Mouse (Mus musculus) heart, postnatal 0 days (tissue): ENCODE results near the gene 4933402J07Rik. TPM values are rescaled to one million over a fixed set of nuclear protein-coding genes. Genes with fewer than 3 reads are reported as not detected.
A peak's percentile ranks its signal among the peaks of the same experiment; 100 is the strongest.

ENCODE experiments used
- ATAC-seq: fragments of 200-750 bp; cut with Nextera tagmentation; 2 replicates; pipeline ENCODE4 v1.8.0; 2017; ENCODE audit warnings: low read depth, moderate number of reproducible peaks, moderate library complexity; ENCODE audit not compliant: insufficient read depth
- DNase-seq: peaks from one replicate; pipeline ENCODE4 v3.0.0-alpha.2; 2016; ENCODE audit warnings: low spot score
- H3K27ac ChIP-seq: fragments of 300-500 bp; sonication (generic); 2 replicates; pipeline ENCODE4 v1.5.1; 2014; ENCODE audit warnings: low read depth, mild to moderate bottlenecking
- H3K27me3 ChIP-seq: fragments of 300-500 bp; sonication (generic); 2 replicates; pipeline ENCODE4 v1.6.1; 2014; ENCODE audit warnings: low read length, mixed read lengths; ENCODE audit not compliant: control insufficient read depth, insufficient read depth
- H3K36me3 ChIP-seq: fragments of 300-500 bp; sonication (generic); replicated peaks from 2 replicates; pipeline ENCODE4 v1.6.1; 2014; ENCODE audit warnings: low read length, mixed read lengths; ENCODE audit not compliant: control insufficient read depth, insufficient read depth
- H3K4me1 ChIP-seq: fragments of 300-500 bp; sonication (generic); 2 replicates; pipeline ENCODE4 v1.6.1; 2014; ENCODE audit warnings: antibody characterized with exemption; ENCODE audit not compliant: control insufficient read depth, insufficient read depth
- H3K4me2 ChIP-seq: fragments of 300-500 bp; sonication (generic); 2 replicates; pipeline ENCODE4 v1.6.1; 2014; ENCODE audit warnings: low read depth, mild to moderate bottlenecking, low read length, moderate library complexity
- H3K4me3 ChIP-seq: fragments of 300-500 bp; sonication (generic); 2 replicates; pipeline ENCODE4 v1.5.1; 2014; ENCODE audit warnings: low read depth, low read length
- H3K9ac ChIP-seq: fragments of 300-500 bp; sonication (generic); replicated peaks from 2 replicates; pipeline ENCODE4 v1.6.1; 2014; ENCODE audit warnings: low read depth, low read length, mixed read lengths
- H3K9me3 ChIP-seq: fragments of 300-500 bp; sonication (generic); replicated peaks from 2 replicates; pipeline ENCODE4 v1.6.1; 2016; ENCODE audit warnings: low read length; ENCODE audit not compliant: control insufficient read depth
- CTCF ChIP-seq: IDR thresholded peaks from 2 replicates; pipeline ENCODE4 v1.5.1; 2016; ENCODE audit warnings: antibody characterized with exemption, control low read depth, low read depth
- EP300 ChIP-seq: IDR thresholded peaks from 2 replicates; pipeline ENCODE4 v1.6.1; 2016; ENCODE audit warnings: antibody characterized with exemption, low read depth
- WGBS: fragments of 180-500 bp; shearing (Covaris S2); extraction: QIAGEN DNeasy Blood & Tissue Kit; methylation state at CpG from one replicate; pipeline ENCODE4 v1.1.7; 2014; 5-methylcytosine and 5-hydroxymethylcytosine counted together
- polyA plus RNA-seq: library from polyadenylated mRNA; unstranded; fragments of >200 nt; fragmentation: Nextera tagmentation; extraction: Ambion mirVana; gene quantifications from 2 replicates; pipeline ENCODE4 v1.2.1, GENCODE M21; 2015
- total RNA-seq: library from RNA; depleted of rRNA; stranded (reverse); fragments of >200 nt; gene quantifications from 2 replicates; pipeline ENCODE4 v1.2.3, GENCODE M21; 2014; ENCODE audit warnings: low replicate concordance

Gene 4933402J07Rik
- total and polyA plus RNA-seq, 2 experiments from 2014 or later = not detected

DNA sequence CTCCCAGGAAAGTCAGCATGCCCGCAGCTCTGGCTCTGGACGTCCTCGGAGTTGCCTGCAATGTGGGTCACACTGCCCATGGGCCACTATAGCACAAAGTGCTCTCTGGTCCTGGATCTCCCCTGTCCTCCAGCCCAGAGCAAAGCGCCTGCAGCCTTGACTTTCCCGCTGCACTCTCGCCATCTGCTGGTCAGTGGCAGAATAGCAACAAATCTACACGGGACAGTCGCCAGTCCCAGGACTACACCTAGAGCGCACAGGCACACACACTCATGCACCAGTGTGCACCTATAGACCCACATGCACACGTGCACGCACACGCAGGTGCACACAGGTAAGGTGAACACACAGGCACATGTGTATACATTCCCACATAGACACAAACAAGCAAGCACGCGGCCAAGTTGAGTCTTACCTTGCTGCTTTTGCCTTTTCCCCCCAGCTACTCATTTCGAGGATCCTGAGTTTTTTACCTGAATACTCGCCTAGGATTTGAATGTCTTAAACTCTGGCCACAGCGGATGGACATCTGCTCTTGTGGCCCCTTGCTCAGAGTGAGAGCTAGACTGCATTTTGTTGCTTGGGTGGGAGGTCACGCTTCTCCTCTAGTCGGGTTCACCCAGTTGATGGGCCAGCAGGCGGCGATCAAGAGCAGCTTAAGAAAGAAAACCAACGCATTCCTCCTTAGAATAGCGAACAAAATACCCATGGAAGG is 26.9 kb upstream of the 4933402J07Rik start:
- no peaks in the 10 kb centered on the region for H3K27me3 ChIP-seq
- H3K4me3 ChIP-seq = no peak overlapping the region
- H3K4me1 ChIP-seq = no peaks in the 10 kb centered on the region
- H3K9ac ChIP-seq = no peak overlapping the region
- WGBS = 6% methylated on average over 23 of the region's 23 CpGs
- TF ChIP-seq CTCF (peak; percentile 92), EP300 (no peak)
- H3K4me2 ChIP-seq = no peak overlapping the region
- no peaks in the 10 kb centered on the region for H3K36me3 ChIP-seq
- DNase-seq = peak; percentile 44
- ATAC-seq = peak; percentile 71
- no peak overlapping the region for H3K27ac ChIP-seq
- no peaks in the 10 kb centered on the region for H3K9me3 ChIP-seq

DNA sequence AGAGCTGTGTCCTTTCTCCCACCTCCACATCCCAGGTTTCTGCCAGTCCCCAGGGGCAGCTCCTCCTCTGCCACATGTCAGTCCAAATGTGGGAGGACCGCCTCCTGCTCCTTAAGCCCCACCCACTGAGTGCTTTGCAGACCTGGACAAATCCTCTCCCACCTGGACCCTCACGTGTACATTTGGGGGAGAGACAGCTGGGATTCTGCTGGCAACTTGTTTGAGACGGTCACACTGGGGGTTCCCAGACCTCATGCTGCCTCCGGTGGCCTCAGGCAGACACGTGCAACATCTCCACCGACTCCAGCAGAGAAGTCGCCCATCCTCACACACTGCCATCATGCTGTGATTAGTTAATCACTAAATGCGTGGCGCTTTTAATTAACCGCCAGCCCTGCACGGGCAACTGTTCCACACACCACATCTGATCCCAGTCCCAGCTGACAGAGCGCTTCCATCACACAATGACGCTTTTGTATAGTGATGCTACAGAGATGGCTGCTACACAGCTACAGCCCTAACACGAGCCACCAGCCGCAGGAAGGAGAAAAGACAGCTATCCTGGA is 23.7 kb upstream of the 4933402J07Rik start:
- no peak overlapping the region for H3K4me3 ChIP-seq
- no peak overlapping the region for H3K27ac ChIP-seq
- no peaks in the 10 kb centered on the region for H3K9me3 ChIP-seq
- H3K4me1 ChIP-seq = no peaks in the 10 kb centered on the region
- H3K27me3 ChIP-seq = no peaks in the 10 kb centered on the region
- no peaks in the 10 kb centered on the region for H3K36me3 ChIP-seq
- H3K9ac ChIP-seq = no peak overlapping the region
- ATAC-seq (no peak), DNase-seq (no peak)
- WGBS = 25% methylated on average over 15 of the region's 15 CpGs
- no peak overlapping the region for H3K4me2 ChIP-seq
- TF ChIP-seq CTCF (no peak), EP300 (no peak)

DNA sequence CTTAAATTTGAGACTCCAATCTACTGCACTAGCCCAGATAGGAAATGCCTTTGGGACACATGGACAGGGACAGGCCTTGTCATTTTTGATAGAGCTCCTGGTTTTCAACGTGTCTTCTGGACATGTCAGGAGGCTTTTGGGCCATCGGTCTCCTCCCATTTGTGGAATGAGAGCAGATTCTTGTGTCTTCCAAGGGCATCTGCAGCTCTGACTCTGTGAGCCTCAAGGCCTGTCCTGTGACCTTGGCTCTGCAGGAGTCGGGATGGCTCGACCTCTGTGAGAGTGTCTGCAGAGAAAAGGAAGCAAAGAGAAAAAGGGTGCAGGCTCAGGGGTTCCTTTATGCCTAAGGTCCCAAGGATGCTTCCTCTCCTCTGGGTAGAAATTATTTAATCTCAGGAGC is 13.8 kb upstream of the 4933402J07Rik start:
- no peak for DNase-seq
- H3K9me3 ChIP-seq = no peaks in the 10 kb centered on the region
- H3K36me3 ChIP-seq = no peaks in the 10 kb centered on the region
- no peak overlapping the region for H3K9ac ChIP-seq
- WGBS = 36% methylated on average over 4 of the region's 4 CpGs
- no peak for ATAC-seq
- no peak overlapping the region for H3K27ac ChIP-seq
- H3K27me3 ChIP-seq = no peaks in the 10 kb centered on the region
- no peak overlapping the region for H3K4me3 ChIP-seq
- TF ChIP-seq CTCF = no peak
- no peak for TF ChIP-seq EP300
- H3K4me1 ChIP-seq = no peaks in the 10 kb centered on the region
- no peak overlapping the region for H3K4me2 ChIP-seq

DNA sequence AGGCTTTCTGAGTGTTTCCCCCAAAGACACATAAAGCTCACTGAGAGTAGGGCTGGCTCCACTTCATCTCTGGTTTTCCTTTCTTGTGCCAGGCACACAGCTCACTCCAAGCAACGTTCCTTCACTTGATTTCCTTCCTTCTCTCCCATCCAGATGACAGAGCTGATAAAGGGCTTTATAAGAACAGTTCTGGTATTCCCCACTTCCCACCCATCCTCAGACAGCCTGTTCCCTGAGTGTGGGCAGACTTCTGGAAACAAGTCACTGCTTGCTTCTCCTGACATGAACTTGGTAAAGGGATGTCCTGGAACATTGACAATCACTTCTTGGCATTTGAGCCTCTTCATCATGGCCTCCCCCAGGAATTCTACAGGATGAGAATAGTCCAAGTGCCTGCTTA is 10.9 kb upstream of the 4933402J07Rik start:
- Histone ChIP-seq H3K27me3 (no peaks in the 10 kb centered on the region), H3K27ac (no peak overlapping the region), H3K4me1 (no peaks in the 10 kb centered on the region), H3K4me2 (no peak overlapping the region), H3K4me3 (no peak overlapping the region), H3K36me3 (no peaks in the 10 kb centered on the region), H3K9me3 (no peaks in the 10 kb centered on the region), H3K9ac (no peak overlapping the region)
- DNase-seq (no peak), ATAC-seq (no peak)
- no peak for TF ChIP-seq CTCF
- TF ChIP-seq EP300 = no peak
- WGBS = 23% methylated on average over 1 of the region's 1 CpGs

DNA sequence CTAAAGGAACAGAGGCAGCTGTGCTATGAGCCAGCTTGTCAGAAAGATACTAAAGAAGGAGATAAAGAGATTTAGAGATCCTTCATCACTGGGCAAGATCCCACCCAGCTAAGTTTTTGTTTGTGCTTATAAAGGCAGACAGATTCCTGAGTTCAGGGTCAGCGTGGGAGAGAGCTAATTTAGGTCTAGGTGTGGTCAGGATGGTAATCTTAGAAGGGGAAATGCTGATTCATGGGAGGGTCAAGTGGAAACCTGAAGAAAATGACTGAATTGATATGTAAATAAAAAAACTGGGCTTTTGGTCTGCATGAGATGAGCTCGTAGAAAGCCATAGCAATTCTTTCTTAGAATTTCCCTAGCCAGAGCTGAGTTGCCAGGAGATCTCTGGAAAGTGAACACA is 2.9 kb upstream of the 4933402J07Rik start:
- Histone ChIP-seq H3K4me1 (no peaks in the 10 kb centered on the region), H3K27ac (no peak overlapping the region), H3K4me3 (no peak overlapping the region), H3K36me3 (no peaks in the 10 kb centered on the region), H3K27me3 (no peaks in the 10 kb centered on the region), H3K9ac (no peak overlapping the region), H3K4me2 (no peak overlapping the region), H3K9me3 (no peaks in the 10 kb centered on the region)
- TF ChIP-seq EP300 (no peak), CTCF (no peak)
- ATAC-seq (no peak), DNase-seq (no peak)
- 41% methylated on average over 2 of the region's 2 CpGs for WGBS

DNA sequence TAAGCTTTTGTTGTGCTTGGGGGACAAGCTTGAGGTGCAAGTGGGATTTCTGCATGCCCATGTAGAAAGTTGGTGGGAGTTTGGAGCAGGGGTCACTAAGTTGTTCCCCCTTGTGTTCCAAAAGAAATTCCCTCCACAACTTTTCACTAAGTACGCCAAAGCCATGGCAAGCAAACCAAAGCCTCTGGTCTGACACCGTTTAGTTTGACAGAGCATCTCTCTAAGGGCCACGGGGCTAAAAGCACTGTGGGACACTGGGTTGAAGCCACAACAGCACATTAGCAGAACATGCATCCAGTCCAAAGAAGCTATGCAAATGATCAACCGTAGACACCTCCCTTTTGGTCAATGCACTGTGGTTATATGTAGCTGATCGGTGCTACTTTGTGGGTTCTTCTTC is 5.5 kb downstream of the 4933402J07Rik start:
- H3K4me2 ChIP-seq = no peak overlapping the region
- no peak for TF ChIP-seq EP300
- TF ChIP-seq CTCF = no peak
- 81% methylated on average over 5 of the region's 5 CpGs for WGBS
- H3K27me3 ChIP-seq = no peaks in the 10 kb centered on the region
- no peaks in the 10 kb centered on the region for H3K36me3 ChIP-seq
- no peaks in the 10 kb centered on the region for H3K9me3 ChIP-seq
- DNase-seq (no peak), ATAC-seq (no peak)
- H3K27ac ChIP-seq = no peak overlapping the region
- H3K4me3 ChIP-seq = no peak overlapping the region
- no peaks in the 10 kb centered on the region for H3K4me1 ChIP-seq
- H3K9ac ChIP-seq = no peak overlapping the region
